Mouse (Mus musculus): ENCODE results near the gene Zbtb39. TPM values are rescaled to one million over a fixed set of nuclear protein-coding genes. Genes with fewer than 3 reads are reported as not detected.
"Not testable (repeated sequence)": the region's sequence is repeated elsewhere in the genome, so short reads cannot be mapped to it uniquely, and the experiment has no call there.

Zbtb39 gene
- total RNA-seq, 2 experiments from 2014 or later = 8.1 to 9.6 TPM

DNA sequence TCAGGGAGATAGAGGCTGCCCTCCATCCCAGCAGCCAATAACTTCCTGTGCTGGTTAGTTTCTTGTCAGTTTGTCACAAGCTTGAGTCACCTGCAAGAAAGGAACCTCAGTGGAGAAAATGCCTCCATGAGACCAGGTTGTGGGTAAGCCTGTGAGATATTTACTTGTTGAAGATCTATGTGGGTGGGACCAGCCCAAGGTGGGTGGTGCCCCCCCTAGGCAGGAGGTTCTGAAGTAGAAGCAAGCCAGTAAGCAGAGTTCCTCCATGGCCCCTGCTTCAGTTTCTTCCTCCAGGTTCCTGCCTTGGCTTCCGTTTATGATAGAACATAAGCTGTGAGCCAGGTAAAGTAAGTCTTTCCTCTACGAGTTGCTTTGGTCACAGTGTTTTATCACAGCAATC is 3.1 kb upstream of the Zbtb39 start:
- no peak for DNase-seq
- intact Hi-C loops (cut with DNase I) = no loop called here

- intact Hi-C loops (cut with DNase I) = no loop called here
Observed at GRCm38 (mm10) chr10:127736916-127737315, 2.4 kb upstream of the Zbtb39 start.

GRCm38 (mm10) chr10:127737552-127737951 is 1.8 kb upstream of the Zbtb39 start:
- intact Hi-C loops (cut with DNase I) = no loop called here
- no peak for DNase-seq

More at GRCm38 (mm10) chr10:127736916-127737315, 2.4 kb upstream of the Zbtb39 start:
- DNase-seq = no peak

GRCm38 (mm10) chr10:127738151-127738882 is 1.0 kb upstream of the Zbtb39 start:
- DNase-seq = peak; percentile 30 to 56

GRCm38 (mm10) chr10:127739661-127740161 is 373 bp downstream of the Zbtb39 start:
- peak in 1 of 2 experiments; percentile 56 for DNase-seq

More at GRCm38 (mm10) chr10:127738151-127738882, 1.0 kb upstream of the Zbtb39 start:
- intact Hi-C loops (cut with DNase I) = loop anchor here (1.0 to 2.0 kb wide), 2 partner anchors 199 to 270 kb away; no protein-coding TSS in a partner anchor

GRCm38 (mm10) chr10:127744661-127745060 is 5.3 kb downstream of the Zbtb39 start:
- intact Hi-C loops (cut with DNase I) = no loop called here
- DNase-seq = peak; percentile 36 to 70

More at GRCm38 (mm10) chr10:127739661-127740161, 373 bp downstream of the Zbtb39 start:
- intact Hi-C loops (cut with DNase I) = loop anchor here (2.0 kb wide), 1 partner anchor 269 kb away; no protein-coding TSS in a partner anchor

GRCm38 (mm10) chr10:127745886-127746285 is 6.5 kb downstream of the Zbtb39 start:
- DNase-seq = no peak
- intact Hi-C loops (cut with DNase I) = no loop called here

DNA sequence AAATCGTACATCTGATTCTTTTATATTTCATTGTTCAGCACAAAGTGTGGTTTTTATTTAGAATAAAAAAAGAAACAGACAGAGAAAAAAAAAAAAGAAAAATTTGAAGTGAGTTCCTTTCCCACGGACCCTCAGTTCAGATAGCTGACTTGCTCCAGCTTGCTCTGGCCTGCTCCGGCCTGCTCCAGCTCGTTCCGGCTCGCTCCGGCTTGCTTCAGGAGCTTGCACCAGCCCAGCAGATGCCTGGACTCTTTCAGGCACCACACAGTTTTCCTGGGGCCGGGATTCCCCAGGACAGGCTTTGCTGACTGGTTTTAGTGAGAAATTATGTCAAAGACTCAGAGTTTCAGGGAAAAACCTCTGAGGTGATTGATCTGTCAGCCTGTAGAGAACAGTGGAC is 7.9 kb downstream of the Zbtb39 start:
- no peak for DNase-seq
- intact Hi-C loops (cut with DNase I) = no loop called here

- peak; percentile 32 to 46 for DNase-seq
- intact Hi-C loops (cut with DNase I) = no loop called here
Observed at GRCm38 (mm10) chr10:127748847-127749612, 9.7 kb downstream of the Zbtb39 start.

GRCm38 (mm10) chr10:127750136-127750777 is 10.9 kb downstream of the Zbtb39 start:
- intact Hi-C loops (cut with DNase I) = no loop called here
- DNase-seq = peak; percentile 25 to 40

GRCm38 (mm10) chr10:127751548-127751947 is 12.2 kb downstream of the Zbtb39 start, which contains the start of gene Gpr182:
Gpr182 (minus strand) TSS chr10:127751732.
- peak; percentile 41 to 47 for DNase-seq
- intact Hi-C loops (cut with DNase I) = no loop called here

DNA sequence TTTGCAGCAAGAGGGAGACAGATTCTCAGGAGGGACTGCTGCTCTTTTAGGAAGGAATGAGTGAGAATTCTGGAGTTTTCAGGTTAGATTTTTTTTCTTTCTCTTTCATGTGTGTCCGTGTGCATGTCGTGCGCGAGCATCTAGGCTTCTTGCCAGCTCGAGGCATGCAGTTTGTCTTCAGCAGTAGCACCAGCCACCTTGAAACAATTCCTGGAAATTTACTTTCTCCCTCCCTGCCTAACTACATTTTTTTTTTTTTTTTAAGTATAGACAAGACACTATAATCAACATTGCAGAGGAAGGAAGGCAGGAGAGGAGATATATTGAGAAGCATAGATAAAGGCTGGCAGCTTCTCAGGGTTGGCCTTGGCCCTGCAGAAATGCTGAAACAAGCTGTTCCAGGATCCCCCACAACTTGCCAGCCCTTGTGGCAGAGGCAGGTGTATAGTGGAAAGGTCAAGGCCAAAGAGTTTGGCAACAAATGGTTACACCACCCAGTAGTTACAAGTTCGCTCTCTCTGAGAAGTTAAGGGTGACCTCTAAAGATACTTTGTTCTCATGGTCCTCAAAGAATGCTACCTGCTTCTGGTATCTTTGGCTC is 15.3 kb downstream of the Zbtb39 start:
- intact Hi-C loops (cut with DNase I) = no loop called here
- peak; percentile 42 to 50 for DNase-seq

- intact Hi-C loops (cut with DNase I) = no loop called here
- DNase-seq = no peak
Observed at GRCm38 (mm10) chr10:127755246-127755645, 15.9 kb downstream of the Zbtb39 start.

DNA sequence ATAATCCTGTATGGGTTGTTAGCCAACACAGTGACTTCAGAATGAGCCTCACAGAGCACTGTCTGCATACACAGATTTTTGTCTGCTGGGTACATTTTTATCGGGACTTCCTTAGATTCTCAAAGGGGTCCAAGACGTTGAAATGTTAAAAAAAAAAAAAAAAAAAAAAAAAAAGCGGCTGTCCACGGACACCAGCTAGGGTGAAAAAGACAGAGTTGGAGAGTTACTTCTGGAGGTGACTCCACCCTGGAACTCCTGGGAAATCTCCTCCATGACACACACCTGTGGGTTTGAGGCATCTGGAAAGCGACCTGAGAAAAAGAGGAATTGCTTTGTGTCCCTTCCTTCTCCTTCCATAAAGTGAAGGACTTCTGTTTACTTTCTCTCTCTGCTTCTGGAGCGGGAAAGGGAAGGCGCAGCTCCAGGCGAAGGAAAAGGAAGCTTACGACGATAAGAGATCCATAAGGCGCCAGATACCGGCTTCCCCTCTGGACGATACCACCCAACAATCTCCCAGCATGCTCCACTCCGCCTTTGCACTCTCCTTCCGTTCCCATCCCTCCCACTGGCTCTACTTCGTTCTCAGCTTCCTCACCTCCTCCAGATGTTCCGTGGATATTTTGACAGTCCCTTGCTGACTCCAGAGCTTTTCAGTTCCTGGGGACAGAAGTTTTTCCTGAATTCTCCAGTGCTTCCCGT is 16.6 kb downstream of the Zbtb39 start:
- intact Hi-C loops (cut with DNase I) = no loop called here
- DNase-seq = peak; percentile 32 to 55

DNA sequence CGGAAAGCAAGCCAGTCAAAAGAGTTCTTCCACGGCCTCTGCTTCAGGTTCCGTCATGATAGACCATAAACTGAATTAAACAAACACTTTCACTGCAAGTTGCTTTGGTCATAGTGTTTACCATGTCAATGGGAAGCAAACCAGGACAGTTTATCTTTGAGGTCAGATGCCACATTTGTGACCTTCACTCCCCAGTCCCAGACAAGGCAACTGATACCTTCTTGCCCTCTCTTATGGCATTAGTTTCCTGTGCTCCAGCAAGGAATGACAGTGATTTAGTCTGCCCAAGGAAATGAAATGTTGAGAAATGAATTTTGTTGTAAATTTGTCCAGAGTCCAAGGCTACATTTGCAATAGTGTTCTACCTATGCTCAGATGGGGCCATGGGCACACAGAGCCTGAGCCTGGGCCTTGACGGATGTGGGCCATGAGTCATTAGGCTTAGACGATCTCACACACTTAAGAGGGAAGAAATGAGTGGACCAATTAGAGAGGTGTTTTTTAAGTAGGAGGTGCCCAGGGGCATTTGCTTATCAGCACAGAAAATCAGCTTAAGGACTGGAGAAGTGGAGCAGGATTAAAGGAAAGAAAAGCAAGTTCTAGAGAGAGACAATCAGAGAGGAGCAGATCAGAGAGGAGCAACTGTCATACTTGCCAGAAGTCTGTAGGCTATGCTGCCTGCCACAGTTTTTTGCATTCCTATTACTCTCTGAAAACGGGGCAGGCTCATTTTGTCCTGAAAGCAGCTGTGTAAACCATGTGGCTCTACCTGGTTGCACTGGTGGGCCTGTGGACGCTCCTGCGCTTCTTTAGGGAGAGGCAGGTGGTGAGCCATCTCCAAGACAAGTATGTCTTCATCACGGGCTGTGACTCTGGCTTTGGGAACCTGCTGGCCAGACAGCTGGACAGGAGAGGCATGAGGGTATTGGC is 20.1 kb downstream of the Zbtb39 start, which contains the start of the genes Rdh1 and Rdh16f1:
Rdh1 (plus strand) TSS at position 541 of the 930 bp plus-strand sequence.
Rdh16f1 (plus strand) TSS at position 607 of the 930 bp plus-strand sequence.
- intact Hi-C loops (cut with DNase I) = no loop called here
- no peak for DNase-seq

DNA sequence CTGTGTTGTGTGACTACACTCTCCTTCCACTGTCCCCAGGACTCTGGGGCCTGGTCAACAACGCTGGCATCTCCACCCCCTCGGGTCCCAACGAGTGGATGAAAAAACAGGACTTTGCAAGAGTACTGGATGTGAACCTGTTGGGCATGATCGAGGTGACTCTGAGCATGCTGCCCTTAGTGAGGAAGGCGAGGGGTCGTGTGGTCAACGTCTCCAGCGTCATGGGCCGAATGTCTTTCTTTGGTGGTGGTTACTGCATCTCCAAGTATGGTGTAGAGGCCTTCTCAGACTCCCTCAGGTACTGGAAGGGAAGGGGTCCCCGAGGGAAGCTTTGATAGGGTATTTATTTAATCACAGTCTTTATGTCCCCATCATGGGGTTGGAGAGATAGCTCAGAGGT is 23.6 kb downstream of the Zbtb39 start:
- intact Hi-C loops (cut with DNase I) = not testable (repeated sequence)

DNA sequence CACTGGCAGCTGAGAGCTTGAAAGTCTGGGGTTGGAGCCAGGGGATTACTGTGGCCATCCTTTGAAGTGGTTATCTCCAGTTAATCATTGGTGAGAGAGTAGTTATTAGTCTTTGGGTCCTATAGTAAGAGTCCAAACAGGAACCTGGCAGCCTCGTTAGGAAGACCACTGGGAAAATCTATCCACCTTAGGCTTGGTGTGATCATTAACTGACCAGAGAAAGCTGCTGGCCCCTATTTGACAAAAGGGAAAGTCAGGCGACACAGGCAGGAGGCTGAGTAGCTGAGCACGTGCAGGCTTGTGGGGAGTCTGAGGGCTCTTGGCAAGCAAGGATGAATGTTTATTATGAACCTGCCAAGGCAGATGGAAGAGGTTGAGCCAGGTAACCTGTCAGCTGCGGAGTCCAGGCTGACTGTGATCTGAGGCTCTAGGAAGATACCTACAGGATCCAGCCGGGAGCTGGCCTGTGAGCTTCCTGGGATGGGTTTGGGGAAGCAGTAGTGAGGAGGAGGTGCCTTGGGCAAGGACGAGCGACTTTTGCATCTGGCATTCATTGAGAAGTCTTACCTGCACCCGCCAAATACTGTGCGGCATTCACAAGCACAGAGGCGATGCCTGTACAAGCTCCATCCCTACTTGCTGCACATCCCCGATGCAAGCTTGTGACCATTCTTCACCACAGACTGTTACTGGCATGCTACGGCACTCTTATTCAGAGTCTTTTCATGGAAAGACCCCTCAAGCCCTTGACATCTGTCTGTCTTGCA is 24.8 kb downstream of the Zbtb39 start:
- intact Hi-C loops (cut with DNase I) = no loop called here

More for the DNA sequence above, 23.6 kb downstream of the Zbtb39 start:
- not testable (repeated sequence) for DNase-seq

DNA sequence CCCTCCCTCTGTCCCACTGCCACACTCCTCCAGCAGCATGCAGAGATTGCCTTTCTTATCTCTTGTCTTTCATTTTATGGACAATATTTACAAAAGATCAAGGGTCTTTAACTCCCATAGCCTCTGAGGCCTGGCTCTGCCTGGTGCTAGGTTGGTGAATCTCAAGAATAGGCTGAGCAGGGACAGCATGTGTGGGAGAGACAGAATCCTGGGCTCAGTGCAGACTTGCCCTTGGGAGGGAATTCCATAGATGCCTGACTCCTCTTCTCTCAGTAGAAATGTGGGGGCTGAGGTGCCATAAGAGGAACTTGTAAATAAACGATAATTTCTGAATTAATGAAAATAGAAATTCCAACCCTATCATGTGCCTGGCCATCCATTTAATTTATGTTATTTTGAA is 27.2 kb downstream of the Zbtb39 start:
- no peak for DNase-seq
- intact Hi-C loops (cut with DNase I) = no loop called here

More for the DNA sequence above, 24.8 kb downstream of the Zbtb39 start:
- DNase-seq = no peak
